Comparison of ENCODE assay signal across 10 mouse cellular contexts in the genomic region with DNA sequence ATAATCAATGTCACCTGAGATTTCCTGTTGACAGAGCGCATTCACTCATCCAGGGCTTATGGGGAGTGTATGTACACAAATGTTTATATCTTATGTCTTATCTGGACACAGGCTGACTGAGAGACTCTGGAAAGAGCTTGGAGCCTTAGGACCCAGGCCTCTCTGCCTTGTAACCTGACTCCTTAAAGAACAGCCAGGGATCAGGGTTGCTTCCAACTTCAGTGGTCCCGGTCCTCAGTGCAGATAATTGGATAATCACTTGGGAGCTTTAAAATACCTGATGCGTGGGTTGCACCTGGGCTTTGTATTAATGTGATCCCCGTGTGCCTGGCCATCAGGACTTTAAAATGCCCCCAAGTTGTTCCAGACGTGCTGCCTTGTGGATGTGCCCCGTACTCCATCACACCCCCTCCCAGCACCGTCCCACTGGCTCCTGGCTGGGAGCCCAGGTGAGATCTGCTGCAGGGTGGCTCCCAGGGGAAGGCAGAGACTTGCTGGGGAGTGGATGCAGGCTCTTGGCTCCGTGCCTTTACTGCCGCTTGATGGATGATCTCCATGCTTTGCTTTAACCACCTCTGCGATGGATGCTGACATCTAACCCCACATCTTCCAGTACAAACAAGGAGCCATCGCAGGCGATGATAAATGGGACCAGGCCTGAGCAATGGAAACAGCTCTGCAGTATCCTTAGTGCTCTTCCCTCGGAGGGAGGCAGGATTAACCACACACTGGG. TPM values are rescaled to one million over a fixed set of nuclear protein-coding genes. Genes with fewer than 3 reads are reported as not detected.
DNase-seq lines count a peak whose midpoint lies in the region; ATAC-seq lines count a peak whose summit lies in the region.
"Had no signal": no experiment of that assay in that cellular context is flagged by ENCODE, and none has a peak within 500 bp of the region (broad histone marks: within the 10 kb centered on the region; RNA-seq: fewer than 3 reads in every experiment).

No protein-coding gene starts in this region.

- H3K4me3 ChIP-seq in liver, embryonic 12.5 days, result no peak overlapping the region
- no peak overlapping the region for H3K4me3 ChIP-seq in embryonic facial prominence, embryonic 10.5 days
- H3K4me3 ChIP-seq in hindbrain, embryonic 14.5 days (replicated peaks; ENCODE audit: low read length), result no peak overlapping the region
- H3K4me3 ChIP-seq in neural tube, embryonic 13.5 days, result no peak overlapping the region
- H3K4me3 ChIP-seq: myocyte had no signal

- peaks cover 36% of the 10 kb centered on the region; the same call in 1 of the 2 replicates for H3K27me3 ChIP-seq in liver, embryonic 12.5 days (replicated peaks)
- H3K27me3 ChIP-seq in embryonic facial prominence, embryonic 10.5 days (replicated peaks; ENCODE audit: low read depth, poor library complexity, severe bottlenecking), result peaks cover 37% of the 10 kb centered on the region
- no peaks in the 10 kb centered on the region for H3K27me3 ChIP-seq in hindbrain, embryonic 14.5 days (ENCODE audit: control insufficient read depth, insufficient read depth, low read length)
- no peaks in the 10 kb centered on the region for H3K27me3 ChIP-seq in neural tube, embryonic 13.5 days

- no peaks in the 10 kb centered on the region for H3K4me1 ChIP-seq in liver, embryonic 12.5 days
- H3K4me1 ChIP-seq in embryonic facial prominence, embryonic 10.5 days, result peaks cover 41% of the 10 kb centered on the region
- H3K4me1 ChIP-seq in hindbrain, embryonic 14.5 days (replicated peaks; ENCODE audit: control insufficient read depth, insufficient read depth, low read length), result peaks cover 6% of the 10 kb centered on the region
- H3K4me1 ChIP-seq in neural tube, embryonic 13.5 days (replicated peaks), result peaks cover 12% of the 10 kb centered on the region

- no peak for ATAC-seq in liver, embryonic 12.5 days
- ATAC-seq in hindbrain, embryonic 14.5 days (ENCODE audit: low FRiP score), result peak; percentile 36; the same call in 1 of the 2 replicates
- ATAC-seq in neural tube, embryonic 13.5 days (ENCODE audit: low read depth), result 0 out of 2 replicates have a peak, but pooled peaks have one; percentile 29
- ATAC-seq in inflammation-experienced regulatory T-cells, adult 6 months, result no peak

- DNase-seq in liver, result peak; percentile 41
- DNase-seq in embryonic facial prominence, embryonic 10.5 days (ENCODE audit: low spot score), result peak; percentile 21
- peak; percentile 24 for DNase-seq in hindbrain, embryonic 14.5 days (ENCODE audit: low spot score)
- DNase-seq in left cerebral cortex, adult 18-20 months (ENCODE audit: low spot score in 2 of 2), result no peak
- DNase-seq: spleen, adult 18-20 months had no signal

- 13% methylated on average over 13 of the region's 13 CpGs for WGBS in liver, embryonic 12.5 days (ENCODE audit: insufficient replicate concordance)
- WGBS in embryonic facial prominence, embryonic 10.5 days, result 15% methylated on average over 13 of the region's 13 CpGs
- WGBS in hindbrain, embryonic 14.5 days, result 18% methylated on average over 13 of the region's 13 CpGs
- WGBS in neural tube, embryonic 13.5 days, result 16% methylated on average over 13 of the region's 13 CpGs

- H3K4me2 ChIP-seq in liver, embryonic 12.5 days, result no peak overlapping the region
- no peak overlapping the region for H3K4me2 ChIP-seq in hindbrain, embryonic 14.5 days (replicated peaks)
- no peak overlapping the region for H3K4me2 ChIP-seq in neural tube, embryonic 13.5 days

- no peak overlapping the region for H3K9ac ChIP-seq in liver, embryonic 12.5 days
- no peak overlapping the region for H3K9ac ChIP-seq in hindbrain, embryonic 14.5 days
- 0 out of 2 replicates have a peak overlapping the region, but pooled peaks have one; percentile 34 for H3K9ac ChIP-seq in neural tube, embryonic 13.5 days

- no peaks in the 10 kb centered on the region for H3K9me3 ChIP-seq in liver, embryonic 12.5 days (replicated peaks)
- H3K9me3 ChIP-seq in embryonic facial prominence, embryonic 10.5 days, result no peaks in the 10 kb centered on the region
- no peaks in the 10 kb centered on the region for H3K9me3 ChIP-seq in hindbrain, embryonic 14.5 days (ENCODE audit: control insufficient read depth, low read length)
- no peaks in the 10 kb centered on the region for H3K9me3 ChIP-seq in neural tube, embryonic 13.5 days

- no peaks in the 10 kb centered on the region for H3K36me3 ChIP-seq in liver, embryonic 12.5 days
- no peaks in the 10 kb centered on the region for H3K36me3 ChIP-seq in embryonic facial prominence, embryonic 10.5 days (replicated peaks)
- no peaks in the 10 kb centered on the region for H3K36me3 ChIP-seq in hindbrain, embryonic 14.5 days (replicated peaks; ENCODE audit: control insufficient read depth, insufficient read depth)
- H3K36me3 ChIP-seq in neural tube, embryonic 13.5 days, result no peaks in the 10 kb centered on the region

- no peak overlapping the region for H3K27ac ChIP-seq in liver, embryonic 12.5 days
- H3K27ac ChIP-seq in embryonic facial prominence, embryonic 10.5 days (replicated peaks), result 0 out of 2 replicates have a peak overlapping the region, but pooled peaks have one; percentile 5
- no peak overlapping the region for H3K27ac ChIP-seq in hindbrain, embryonic 14.5 days
- H3K27ac ChIP-seq in neural tube, embryonic 13.5 days (replicated peaks), result no peak overlapping the region
- H3K27ac ChIP-seq: kidney, postnatal 0 days had no signal

RNA-seq across cellular contexts. Expression of gene Dact2, which starts 26.8 kb away (rescaled TPM):
- polyA plus RNA-seq in liver, embryonic 12.5 days (2016; fragmentation: Nextera tagmentation; extraction: Ambion mirVana), result 0.85 and 1.4 TPM in 2 replicates
- 0.60 and 0.73 TPM in 2 replicates for polyA plus RNA-seq in embryonic facial prominence, embryonic 10.5 days (2016; fragmentation: Nextera tagmentation; extraction: Ambion mirVana)
- polyA plus RNA-seq in hindbrain, embryonic 14.5 days (2014; fragmentation: Nextera tagmentation; extraction: Ambion mirVana), result 3.0 and 3.1 TPM in 2 replicates
- polyA plus RNA-seq in neural tube, embryonic 13.5 days (2015; fragmentation: Nextera tagmentation; extraction: Ambion mirVana), result 1.2 and 1.7 TPM in 2 replicates
- 10 to 100 TPM; 68.0 to 88.0 TPM for total RNA-seq in left cerebral cortex, adult 18-20 months (2021)
- under 1 TPM in 1 of 3 experiments, not detected in 2; 0.11 TPM for polyA plus RNA-seq in inflammation-experienced regulatory T-cells, adult 6 months (2017; shearing (Covaris generic))

RNA-seq across cellular contexts. Expression of gene Smoc2, which starts 48.4 kb away (rescaled TPM):
- polyA plus RNA-seq in liver, embryonic 12.5 days (2016; fragmentation: Nextera tagmentation; extraction: Ambion mirVana), result 5.9 and 6.9 TPM in 2 replicates
- polyA plus RNA-seq in embryonic facial prominence, embryonic 10.5 days (2016; fragmentation: Nextera tagmentation; extraction: Ambion mirVana), result 12.0 and 18.1 TPM in 2 replicates
- 3.5 and 5.3 TPM in 2 replicates for polyA plus RNA-seq in hindbrain, embryonic 14.5 days (2014; fragmentation: Nextera tagmentation; extraction: Ambion mirVana)
- polyA plus RNA-seq in neural tube, embryonic 13.5 days (2015; fragmentation: Nextera tagmentation; extraction: Ambion mirVana), result 5.8 and 16.8 TPM in 2 replicates
- total RNA-seq in left cerebral cortex, adult 18-20 months (2021), result 10 to 100 TPM; 15.6 to 18.3 TPM
- polyA plus RNA-seq in inflammation-experienced regulatory T-cells, adult 6 months (2017; shearing (Covaris generic)), result under 1 TPM in 2 of 3 experiments, not detected in 1; 0.24 to 0.42 TPM

Comparison
In these comparisons a context has a peak if more than half of its experiments do, and no peak if none do; other contexts are left out.
1. DNase-seq: peak in liver (single experiment), embryonic facial prominence, embryonic 10.5 days (single experiment) and hindbrain, embryonic 14.5 days (single experiment); none in left cerebral cortex, adult 18-20 months (0 of 2).
2. ATAC-seq: peak in hindbrain, embryonic 14.5 days (single experiment) and neural tube, embryonic 13.5 days (single experiment); none in liver, embryonic 12.5 days (single experiment) and inflammation-experienced regulatory T-cells, adult 6 months (single experiment).